Mouse (Mus musculus) T-helper 17 cell (primary cell): ENCODE results near the gene H2-DMa.

Source experiments
- in situ Hi-C, 2 experiments: fragments of 300-600 bp; cut with MboI, MseI; formaldehyde crosslinking; loops; 1 replicate in 1 of 2; 2 replicates in 1 of 2; pipeline ENCODE4 v1.15.1; 2025; ENCODE audit warnings: high pct_unique_total_duplicates in 2 of 2

Gene H2-DMa

GRCm38 (mm10) chr17:34122188-34122984 is 3.0 kb downstream of the H2-DMa start, which contains the start of gene Brd2:
Gene Brd2 (minus strand): TSS chr17:34122634.
- in situ Hi-C loops: loop anchor here in 1 of 2 experiments (25.0 kb wide), 1 partner anchor 1115 kb away; the partner anchor contains the start of genes Atp6v1g2, Ddx39b and Nfkbil1

- in situ Hi-C loops: loop anchor here in 1 of 2 experiments (25.0 kb wide), 1 partner anchor 1114 kb away; the partner anchor contains the start of genes Atp6v1g2, Ddx39b and Nfkbil1
Observed at GRCm38 (mm10) chr17:34123111-34123510, 3.8 kb downstream of the H2-DMa start.

- in situ Hi-C loops: loop anchor here in 1 of 2 experiments (25.0 kb wide), 1 partner anchor 1114 kb away; the partner anchor contains the start of genes Atp6v1g2, Ddx39b and Nfkbil1
Observed at GRCm38 (mm10) chr17:34123518-34123917, 4.2 kb downstream of the H2-DMa start.

GRCm38 (mm10) chr17:34124649-34125048 is 5.3 kb downstream of the H2-DMa start:
- in situ Hi-C loops: loop anchor here (5.0 to 25.0 kb wide), 2 partner anchors 83 to 1113 kb away; partner anchors contain the start of genes Atp6v1g2 (in 1 of the 2), Ddx39b (in 1 of the 2) and Nfkbil1 (in 1 of the 2)

GRCm38 (mm10) chr17:34126826-34127420 is 7.6 kb downstream of the H2-DMa start:
- in situ Hi-C loops: loop anchor here in 1 of 2 experiments (5.0 kb wide), 1 partner anchor 80 kb away; no protein-coding TSS in a partner anchor

GRCm38 (mm10) chr17:34127475-34127874 is 8.1 kb downstream of the H2-DMa start:
- in situ Hi-C loops: loop anchor here in 1 of 2 experiments (5.0 kb wide), 1 partner anchor 80 kb away; no protein-coding TSS in a partner anchor

GRCm38 (mm10) chr17:34128264-34128937 is 9.1 kb downstream of the H2-DMa start:
- in situ Hi-C loops: loop anchor here in 1 of 2 experiments (5.0 kb wide), 1 partner anchor 79 kb away; no protein-coding TSS in a partner anchor

- in situ Hi-C loops: loop anchor here in 1 of 2 experiments (5.0 kb wide), 1 partner anchor 78 kb away; no protein-coding TSS in a partner anchor
Observed at GRCm38 (mm10) chr17:34128944-34129791, 9.8 kb downstream of the H2-DMa start.

GRCm38 (mm10) chr17:34130073-34130947 is 11.0 kb downstream of the H2-DMa start:
- in situ Hi-C loops: no loop called here

- in situ Hi-C loops: no loop called here
Observed at GRCm38 (mm10) chr17:34131911-34132310, 12.6 kb downstream of the H2-DMa start.

GRCm38 (mm10) chr17:34133289-34133688 is 13.9 kb downstream of the H2-DMa start:
- in situ Hi-C loops: no loop called here

GRCm38 (mm10) chr17:34134451-34134850 is 15.1 kb downstream of the H2-DMa start:
- in situ Hi-C loops: no loop called here

- in situ Hi-C loops: no loop called here
Observed at GRCm38 (mm10) chr17:34135297-34136224, 16.2 kb downstream of the H2-DMa start.

- in situ Hi-C loops: no loop called here
Observed at GRCm38 (mm10) chr17:34137601-34138000, 18.3 kb downstream of the H2-DMa start.

- in situ Hi-C loops: no loop called here
Observed at GRCm38 (mm10) chr17:34138655-34139054, 19.3 kb downstream of the H2-DMa start.

- in situ Hi-C loops: no loop called here
Observed at GRCm38 (mm10) chr17:34139416-34139815, 20.1 kb downstream of the H2-DMa start.

- in situ Hi-C loops: loop anchor here in 1 of 2 experiments (10.0 kb wide), 1 partner anchor 425 kb away; the partner anchor contains the start of gene Notch4
Observed at GRCm38 (mm10) chr17:34140240-34140639, 20.9 kb downstream of the H2-DMa start.

GRCm38 (mm10) chr17:34141448-34141847 is 22.1 kb downstream of the H2-DMa start:
- in situ Hi-C loops: loop anchor here in 1 of 2 experiments (10.0 kb wide), 1 partner anchor 423 kb away; the partner anchor contains the start of gene Notch4
